Mouse (Mus musculus) hematopoietic multipotent progenitor cell, adult 10-12 weeks (in vitro differentiated cells): Measurements from ENCODE around the gene Abhd17c. TPM values are rescaled to one million over a fixed set of nuclear protein-coding genes. Genes with fewer than 3 reads are reported as not detected.

ENCODE experiments used
- polyA plus RNA-seq: library from polyadenylated mRNA; stranded (reverse); fragments of >175 nt; gene quantifications from 2 replicates; pipeline ENCODE4 v1.2.3, GENCODE M21; 2012; ENCODE audit warnings: low replicate concordance

Gene Abhd17c
- 17.5 and 19.1 TPM in 2 replicates for polyA plus RNA-seq

GRCm38 (mm10) chr7:84151001-84151959, at the start of gene Abhd17c:
Abhd17c (minus strand) TSS chr7:84151893.

DNA sequence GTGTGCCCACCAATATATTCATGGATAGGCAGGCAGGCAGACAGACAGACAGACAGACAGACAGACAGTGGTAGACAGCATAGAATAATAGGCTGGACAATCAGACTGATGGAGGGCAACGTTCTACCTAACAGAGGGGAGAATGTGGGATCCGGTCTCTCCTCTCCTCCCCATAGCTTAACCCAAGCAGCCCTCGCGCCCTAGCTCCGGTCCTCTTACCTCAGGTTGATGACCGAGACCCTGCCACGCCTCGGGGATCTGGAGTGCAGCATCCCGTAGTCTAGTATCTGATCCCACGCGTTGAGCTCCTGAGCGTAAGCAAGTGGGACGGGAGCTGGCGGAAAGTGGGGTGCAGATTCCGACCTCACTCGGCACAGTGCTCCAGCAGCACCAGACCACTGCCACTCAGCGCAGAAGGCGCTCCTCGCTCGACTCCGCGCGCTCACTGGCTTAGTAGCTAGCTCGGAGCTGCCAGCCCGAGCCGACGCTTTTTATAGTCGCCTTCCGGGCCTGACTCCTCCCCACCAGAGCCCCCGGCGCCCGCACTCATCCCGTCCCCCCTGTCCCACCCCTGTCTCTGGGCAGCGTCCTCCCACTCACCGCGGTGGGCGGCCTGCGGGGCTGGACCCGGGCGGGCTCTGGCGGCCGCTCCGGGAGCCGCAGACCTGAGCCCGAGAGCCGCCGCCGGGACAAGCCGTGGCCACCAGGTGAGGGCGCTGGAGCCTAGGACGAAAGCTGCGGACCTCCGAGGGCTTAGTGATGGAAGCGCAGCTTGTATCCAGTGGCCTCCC, 65.5 kb downstream of the Abhd17c start, which contains the start of gene Cemip:
Gene Cemip, minus strand, starts transcription at position 464 of the 791 bp plus-strand sequence.

Other genes starting within 250 kb of the Abhd17c start
- 0.11 TPM in 1 of 2 replicates, not detected in the other for gene Cemip, start 65.4 kb downstream of the Abhd17c start, polyA plus RNA-seq